Mouse (Mus musculus) frontal cortex, adult 2 months (tissue): ENCODE data around the gene Mrpl24. TPM values are rescaled to one million over a fixed set of nuclear protein-coding genes. Genes with fewer than 3 reads are reported as not detected.
A peak's percentile ranks its signal among the peaks of the same experiment; 100 is the strongest.

Experiments
- DNase-seq, 2 experiments: peaks; one replicate each; pipeline ENCODE4 v3.0.0; 2022; ENCODE audit warnings: low spot score in 1 of 2; ENCODE audit errors: extremely low spot score in 1 of 2
- polyA plus RNA-seq: library from polyadenylated mRNA; depleted of rRNA; stranded (reverse); fragments of >200 nt; gene quantifications from 2 replicates; pipeline ENCODE4 v1.2.3, GENCODE M21; 2012

Mrpl24 gene
- polyA plus RNA-seq, 1 experiment, result 80.0 TPM

DNA sequence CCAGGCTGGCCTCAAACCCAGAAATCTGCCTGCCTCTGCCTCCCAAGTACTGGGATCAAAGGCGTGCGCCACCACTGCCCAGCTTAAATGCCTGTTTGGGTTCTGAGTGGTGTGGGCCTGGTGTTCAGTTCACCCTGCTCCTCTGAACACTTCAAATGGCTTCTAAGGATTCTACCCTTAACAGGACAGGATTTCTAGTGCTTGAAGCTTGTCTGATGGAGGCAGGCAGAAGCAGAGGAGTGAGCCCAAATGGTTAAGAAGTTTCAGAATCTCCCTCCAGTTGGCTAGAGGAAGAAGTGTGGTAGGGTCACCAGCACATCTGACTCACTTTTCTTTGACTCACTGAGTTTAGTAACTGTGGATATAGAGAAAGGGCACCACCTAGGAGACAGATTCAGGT, 9.9 kb upstream of the Mrpl24 start:
- DNase-seq, result no peak

DNA sequence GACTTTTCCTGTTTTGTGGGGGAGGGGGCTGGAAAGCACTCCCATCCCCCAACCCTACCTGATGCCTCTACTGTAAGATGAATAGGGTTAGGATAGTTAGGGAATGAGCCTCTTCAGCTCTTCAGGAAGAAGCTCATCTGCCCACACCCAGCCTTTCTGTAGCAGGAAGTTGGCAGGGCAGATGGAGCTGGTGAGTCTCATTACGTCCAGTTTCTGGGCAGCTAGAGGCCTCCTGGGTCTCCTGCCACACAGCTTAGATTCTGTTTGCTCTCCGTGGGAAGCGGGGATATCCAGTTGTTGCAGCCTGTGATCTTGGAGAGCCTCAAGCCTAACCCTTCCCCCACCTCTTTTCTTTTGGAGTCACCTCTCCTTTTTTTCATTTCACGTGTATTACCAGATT, 9.4 kb upstream of the Mrpl24 start:
- no peak for DNase-seq

DNA sequence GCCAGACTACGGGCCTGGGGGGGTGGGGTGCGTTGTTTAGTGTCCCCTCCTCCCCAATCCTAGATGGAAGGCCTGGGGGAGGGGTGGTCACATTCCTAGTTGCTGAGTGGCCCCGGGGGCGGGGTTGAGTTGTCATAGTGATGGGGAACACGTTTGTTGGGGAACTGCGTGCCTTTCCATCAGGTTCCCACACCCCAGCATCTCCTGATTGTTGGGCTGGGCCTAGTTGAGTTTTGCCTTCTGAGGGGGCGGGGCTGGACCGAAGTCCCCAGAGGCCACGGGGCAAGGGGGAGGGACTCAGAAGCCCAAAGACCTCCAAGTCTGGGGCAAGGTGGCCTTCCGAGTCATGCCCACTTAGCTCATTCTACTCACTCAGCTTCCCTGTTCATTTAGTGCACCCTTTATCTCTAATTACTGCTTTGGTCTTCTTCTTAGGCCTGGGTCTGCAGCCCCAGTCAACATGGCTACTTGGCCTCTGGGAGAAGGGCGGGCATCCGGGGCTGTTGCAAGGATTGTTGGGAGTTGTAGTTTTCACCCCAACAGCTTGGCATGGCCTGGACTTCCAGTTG, 8.6 kb upstream of the Mrpl24 start:
- DNase-seq, result peak in 1 of 2 experiments; percentile 46

DNA sequence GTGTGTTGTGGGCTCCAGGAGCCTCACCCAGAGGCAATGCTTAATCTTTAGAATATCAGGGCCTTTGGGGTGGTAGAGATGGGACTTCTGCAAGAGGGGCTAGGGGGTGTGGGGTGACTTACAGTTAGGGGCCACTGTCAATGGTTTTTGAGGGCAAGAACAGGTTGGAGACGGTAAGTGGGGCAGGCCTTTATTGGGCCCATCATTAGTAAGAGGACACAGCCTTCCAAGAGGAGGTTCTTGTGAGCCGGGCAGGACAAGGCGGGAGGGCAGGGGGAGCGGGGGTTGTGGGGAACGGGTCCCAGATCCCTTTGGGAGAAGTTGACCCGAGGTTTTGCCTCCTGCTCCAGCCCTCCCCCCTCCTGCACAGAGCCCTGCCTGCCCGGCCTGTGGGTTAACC, 5.8 kb upstream of the Mrpl24 start:
- no peak for DNase-seq

DNA sequence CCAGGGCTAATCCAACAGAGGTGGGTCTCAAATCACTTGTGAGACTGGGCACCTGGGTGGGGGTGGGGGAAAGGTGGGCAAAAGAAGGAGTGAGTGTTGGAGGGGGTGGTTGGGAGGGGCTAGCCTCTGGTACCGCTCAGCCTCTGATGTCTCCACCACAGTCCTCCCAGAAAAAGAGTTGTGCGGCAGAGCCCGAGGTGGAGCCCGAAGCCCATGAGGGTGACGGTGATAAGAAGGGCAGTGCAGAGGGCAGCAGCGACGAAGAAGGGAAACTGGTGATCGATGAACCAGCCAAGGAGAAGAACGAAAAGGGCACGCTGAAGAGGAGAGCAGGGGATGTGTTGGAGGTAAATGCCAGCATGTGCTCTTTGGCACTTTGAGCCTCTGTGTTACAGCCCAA, 5.4 kb upstream of the Mrpl24 start:
- no peak for DNase-seq

DNA sequence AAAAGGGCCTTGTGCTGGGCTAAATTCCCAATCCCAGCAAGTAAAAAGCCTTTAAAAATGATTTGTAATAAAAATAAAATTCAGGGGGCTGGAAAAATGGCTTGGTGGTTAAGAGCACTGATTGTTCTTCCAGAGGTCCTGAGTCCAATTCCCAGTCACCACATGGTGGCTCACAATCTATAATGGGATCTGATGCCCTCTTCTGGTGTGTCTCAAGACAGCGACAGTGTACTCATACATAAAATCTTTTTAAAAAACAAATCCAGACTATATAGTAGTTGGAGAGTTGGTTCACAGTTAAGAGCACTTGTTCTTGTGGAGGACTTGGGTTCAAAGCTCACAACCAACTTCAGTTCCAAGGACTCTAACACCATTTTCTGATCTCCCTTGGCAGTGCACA, 2.3 kb upstream of the Mrpl24 start:
- DNase-seq, result no peak

DNA sequence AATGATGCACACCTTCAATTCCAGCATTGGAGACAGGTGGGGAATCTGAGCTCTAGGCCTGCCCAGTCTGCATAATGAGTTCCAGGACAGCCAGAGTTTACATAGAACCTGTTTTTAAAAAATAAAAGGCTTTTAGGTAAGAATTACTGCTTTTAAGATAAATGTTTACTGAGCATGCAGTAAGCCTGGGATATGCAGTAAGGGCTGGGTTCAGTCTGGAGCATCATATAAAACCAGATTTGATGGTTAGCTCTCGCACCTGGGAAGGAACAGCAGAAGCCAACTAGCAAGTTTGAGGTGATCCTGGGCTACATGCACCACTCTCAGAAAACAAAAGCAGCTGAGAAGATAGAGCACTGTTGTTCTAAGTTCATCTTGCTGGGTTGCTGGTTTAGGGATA, 755 bp upstream of the Mrpl24 start:
- no peak for DNase-seq

DNA sequence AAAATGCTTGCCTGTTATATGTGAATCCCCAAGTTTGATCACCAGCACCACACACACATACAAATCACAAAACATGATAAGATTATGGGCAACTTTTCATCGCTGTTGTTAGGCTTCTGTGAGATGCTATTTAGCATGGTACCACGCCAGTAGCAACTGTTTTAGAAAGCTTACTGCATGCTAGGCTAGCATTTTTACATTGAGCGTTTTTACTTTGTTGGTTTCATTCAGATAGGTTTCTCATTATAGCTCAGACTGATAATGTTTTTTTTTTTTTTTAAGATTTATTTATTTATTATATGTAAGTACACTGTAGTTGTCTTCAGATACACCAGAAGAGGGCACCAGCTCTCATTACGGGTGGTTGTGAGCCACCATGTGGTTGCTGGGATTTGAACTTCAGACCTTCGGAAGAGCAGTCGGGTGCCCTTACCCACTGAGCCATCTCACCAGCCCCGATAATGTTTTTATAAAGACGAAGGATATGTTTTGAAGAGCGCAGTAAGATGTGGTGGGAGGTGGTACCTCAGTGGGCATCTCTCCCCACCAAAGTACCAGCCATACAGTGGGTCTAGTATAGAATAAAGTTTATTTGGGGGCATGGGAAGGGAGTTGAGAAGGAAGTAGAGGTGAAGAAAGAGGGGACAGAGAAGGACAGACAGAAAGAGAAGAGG, 1.1 kb downstream of the Mrpl24 start:
- no peak for DNase-seq

DNA sequence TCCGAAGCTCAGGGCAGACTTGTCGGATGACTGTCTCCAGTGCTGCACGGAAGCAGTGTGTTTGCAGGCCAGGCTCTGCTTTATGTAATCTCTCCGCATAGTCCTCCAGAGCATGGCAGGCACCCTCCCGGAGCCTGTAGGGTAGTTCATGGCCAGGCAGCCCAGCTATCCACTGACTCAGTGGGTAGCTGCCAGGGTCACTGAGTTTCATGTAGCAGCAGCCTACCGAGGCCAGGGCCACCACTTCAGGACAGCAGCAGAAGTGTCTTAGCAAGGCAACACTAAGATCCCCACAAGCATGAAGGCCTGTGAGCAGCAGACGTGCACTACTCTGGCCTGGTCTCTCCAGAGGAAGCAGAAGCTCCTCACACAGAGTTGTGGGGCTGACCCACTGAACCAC, 5.7 kb downstream of the Mrpl24 start:
- DNase-seq, result no peak

DNA sequence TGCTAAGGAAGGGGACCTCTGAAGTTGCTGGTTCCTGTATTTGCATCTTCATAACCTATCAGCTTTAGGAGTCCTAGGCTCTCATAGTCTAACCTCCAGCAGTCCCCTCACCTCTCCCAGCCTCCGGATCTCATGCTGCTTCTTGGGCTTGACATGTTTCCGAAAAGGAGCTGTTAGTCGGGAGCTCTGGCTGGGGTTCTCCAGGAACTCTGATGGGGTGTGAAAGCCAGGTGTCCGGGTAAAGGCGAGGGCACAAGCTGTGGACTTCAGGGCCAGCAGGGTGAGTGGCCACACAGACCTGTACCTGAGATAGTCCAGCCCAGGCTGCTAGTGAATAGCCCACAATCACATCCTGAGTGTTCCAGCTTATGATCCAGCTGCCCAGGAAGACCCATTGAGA, 8.1 kb downstream of the Mrpl24 start:
- DNase-seq, result no peak

DNA sequence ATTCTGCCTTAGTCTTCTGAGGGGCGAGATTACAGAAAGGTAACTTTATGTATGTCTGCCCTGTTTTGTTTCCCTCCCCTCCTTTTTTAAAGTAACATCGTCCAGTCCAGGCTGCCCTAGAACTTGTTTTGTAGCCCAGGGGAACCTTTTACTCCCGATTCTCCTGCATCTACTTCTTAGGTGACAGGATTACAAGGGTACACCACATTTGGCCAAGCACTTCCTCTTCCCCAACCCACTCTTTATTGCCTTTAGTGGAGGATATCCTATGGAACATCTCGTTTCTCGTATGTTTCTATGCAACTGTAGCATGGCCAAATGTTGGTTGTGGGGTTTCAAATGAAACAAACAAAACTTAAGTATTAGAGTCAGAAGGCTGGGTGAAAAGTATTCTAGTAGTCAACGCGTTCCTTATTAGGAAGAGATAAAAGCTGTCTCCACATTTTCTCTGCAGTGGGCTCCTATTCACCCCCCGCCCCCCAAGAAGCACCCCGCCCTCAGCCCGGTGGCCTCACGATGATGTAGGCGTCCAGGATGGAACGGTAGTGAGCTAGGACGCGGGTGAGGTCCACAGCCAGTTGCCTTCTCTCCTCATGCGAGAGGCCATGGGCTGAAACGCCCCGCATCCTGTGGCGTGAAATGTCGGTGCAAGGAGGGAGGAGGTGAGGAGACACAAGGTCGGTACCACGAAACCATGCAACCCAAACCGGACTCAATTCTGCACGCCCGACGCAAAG, 10.2 kb downstream of the Mrpl24 start:
- no peak for DNase-seq

DNA sequence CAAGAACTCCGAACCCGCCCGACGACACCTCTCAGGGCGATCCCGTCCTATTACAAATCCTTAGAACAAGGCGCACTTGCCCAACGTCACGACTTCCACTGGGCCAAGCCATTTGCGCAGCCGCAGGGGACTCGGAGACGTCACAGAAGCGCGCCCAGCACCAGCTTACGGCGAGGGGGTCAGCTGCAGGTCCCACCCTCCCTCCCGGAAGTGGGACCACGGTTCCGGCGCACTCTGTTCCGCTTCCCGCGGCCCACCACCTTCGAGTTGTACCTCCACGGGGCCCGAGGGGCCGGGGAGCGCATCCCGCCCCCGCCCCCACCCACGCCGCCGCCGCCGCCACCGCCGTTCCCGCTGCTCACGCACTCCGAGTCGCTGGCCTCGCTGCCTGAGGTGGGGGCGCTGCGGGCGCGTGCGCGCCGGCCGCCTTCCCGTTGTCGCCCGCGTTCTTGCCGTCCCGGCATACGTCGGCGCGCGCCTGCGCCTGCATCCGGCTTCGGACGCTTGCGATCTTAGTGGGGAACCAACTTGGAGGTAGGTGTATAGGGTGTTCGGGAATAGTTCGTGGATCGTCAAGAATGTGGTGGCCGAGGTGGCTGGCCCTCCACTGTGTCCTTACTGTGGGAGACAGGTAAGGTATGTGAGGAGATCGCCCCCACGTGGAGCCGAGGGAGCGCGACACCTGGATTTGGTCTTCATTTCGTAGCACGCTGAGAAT, 10.9 kb downstream of the Mrpl24 start, which contains the start of the genes Isg20l2 and Rrnad1:
Isg20l2 (plus strand) TSS at position 237 of the 718 bp plus-strand sequence.
Rrnad1 (minus strand) TSS at position 640 of the 718 bp plus-strand sequence.
- DNase-seq, result peak; percentile 95 to 99

DNA sequence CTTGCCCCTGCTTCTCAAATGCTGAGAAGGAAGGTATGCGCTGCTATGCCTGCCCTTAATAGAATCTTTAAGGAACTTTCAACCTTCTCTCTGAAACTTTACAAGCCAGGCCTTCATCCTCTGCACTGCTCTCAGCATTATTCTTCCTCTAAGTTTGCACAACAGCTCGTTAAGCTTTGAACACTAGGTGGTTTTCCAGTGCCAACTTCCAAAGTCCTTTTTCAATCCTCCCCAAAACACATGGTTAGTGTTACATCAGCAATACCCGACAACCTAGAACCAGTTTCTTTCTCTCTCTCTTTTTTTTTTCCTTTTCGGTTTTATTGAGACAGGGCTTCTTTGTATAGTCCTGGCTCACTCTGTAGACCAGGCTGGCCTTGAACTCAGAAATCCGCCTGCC, 14.7 kb downstream of the Mrpl24 start:
- no peak for DNase-seq

DNA sequence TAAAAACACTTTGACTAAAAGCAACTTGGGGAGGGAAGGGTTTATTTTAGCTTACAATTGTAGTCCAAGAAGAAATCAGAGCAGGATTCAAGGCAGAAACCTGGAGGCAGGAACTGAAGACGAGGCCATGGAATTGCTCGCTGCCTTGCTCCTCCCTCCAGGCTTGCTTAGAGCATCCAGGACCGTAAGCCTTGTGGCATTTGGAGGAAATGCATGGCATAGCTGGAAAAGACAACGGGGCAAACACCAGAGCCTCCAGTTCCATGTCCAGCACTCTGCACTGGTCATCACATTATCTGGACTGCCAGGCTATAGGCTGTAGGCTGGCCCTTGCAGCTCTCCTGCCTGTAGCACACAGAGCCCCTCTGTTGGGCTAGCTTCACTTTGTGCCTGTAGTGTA, 15.2 kb downstream of the Mrpl24 start:
- DNase-seq, result no peak

DNA sequence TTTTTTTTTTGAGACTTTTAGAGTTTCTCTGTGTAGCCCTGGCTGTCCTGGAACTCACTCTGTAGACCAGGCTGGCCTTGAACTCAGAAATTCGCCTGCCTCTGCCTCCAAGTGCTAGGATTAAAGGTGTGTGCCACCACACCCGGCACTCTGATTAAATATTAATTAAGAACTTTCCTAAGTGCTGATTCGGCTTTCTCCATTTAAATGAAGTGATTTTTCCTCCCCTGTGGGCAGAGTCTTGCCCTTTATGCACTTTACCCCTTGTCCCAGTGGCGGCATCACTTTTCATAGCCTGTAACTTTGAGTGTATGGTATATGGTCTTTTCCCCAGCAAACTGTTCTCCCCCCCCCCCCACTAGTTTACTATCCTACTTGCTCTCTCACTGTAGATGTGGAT, 15.9 kb downstream of the Mrpl24 start:
- DNase-seq, result no peak

DNA sequence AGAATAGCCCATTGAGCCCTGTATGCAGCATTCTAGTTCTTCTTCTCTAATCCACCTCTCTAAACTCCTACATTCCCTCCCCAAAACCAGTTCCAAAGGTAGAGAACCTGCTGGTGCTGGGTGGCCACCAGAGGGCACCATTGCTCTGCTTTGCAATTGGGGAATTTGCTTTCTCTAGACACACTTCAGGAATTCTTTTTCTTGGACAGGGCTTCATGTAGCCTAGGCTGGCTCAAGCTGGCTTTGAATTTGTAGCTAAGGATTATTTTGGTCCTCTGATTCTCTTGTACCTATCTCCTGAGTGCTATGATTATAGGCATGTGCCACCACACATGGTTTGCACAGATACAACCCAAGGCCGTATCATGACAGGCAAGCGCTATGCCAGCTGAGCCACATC, 16.5 kb downstream of the Mrpl24 start:
- DNase-seq, result peak in 1 of 2 experiments; percentile 89

DNA sequence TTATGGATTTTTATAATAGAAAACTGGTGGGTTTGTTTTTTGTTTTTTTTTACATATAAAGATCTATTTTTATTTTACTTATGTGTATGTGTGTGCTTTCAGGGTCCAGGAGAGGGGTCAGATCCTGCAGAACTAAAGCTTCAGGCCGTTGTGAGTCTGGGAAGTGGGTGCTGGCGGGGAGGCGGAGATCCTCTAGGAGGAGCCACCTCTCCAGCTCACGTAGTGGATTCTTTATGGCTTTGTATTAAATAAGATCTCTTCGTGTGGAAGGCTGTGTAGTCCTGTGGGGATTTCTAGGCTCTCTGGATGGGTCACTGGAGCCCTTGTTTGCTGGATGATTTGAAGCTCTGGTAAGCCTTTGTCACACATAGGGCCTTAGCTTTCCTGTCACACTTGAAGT, 21.3 kb downstream of the Mrpl24 start:
- DNase-seq, result no peak

DNA sequence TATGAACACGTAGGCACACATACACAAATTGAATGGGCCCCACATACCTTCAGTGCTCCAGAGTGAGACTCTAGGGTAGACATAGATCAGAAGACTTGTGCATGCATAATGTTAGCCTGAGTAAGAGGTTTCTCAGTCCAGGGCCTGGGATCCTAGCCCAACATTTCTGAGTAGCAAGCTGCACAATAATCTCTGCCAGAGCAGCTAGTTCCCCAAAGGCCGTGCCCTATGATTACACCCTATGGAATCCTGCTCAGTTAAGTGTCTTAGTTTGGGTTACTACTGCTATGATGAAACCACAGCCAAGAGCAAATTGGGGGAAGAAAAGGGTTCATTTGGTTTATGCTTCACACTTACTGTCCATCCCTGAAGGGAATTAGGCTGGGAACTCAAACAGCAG, 23.2 kb downstream of the Mrpl24 start:
- no peak for DNase-seq

DNA sequence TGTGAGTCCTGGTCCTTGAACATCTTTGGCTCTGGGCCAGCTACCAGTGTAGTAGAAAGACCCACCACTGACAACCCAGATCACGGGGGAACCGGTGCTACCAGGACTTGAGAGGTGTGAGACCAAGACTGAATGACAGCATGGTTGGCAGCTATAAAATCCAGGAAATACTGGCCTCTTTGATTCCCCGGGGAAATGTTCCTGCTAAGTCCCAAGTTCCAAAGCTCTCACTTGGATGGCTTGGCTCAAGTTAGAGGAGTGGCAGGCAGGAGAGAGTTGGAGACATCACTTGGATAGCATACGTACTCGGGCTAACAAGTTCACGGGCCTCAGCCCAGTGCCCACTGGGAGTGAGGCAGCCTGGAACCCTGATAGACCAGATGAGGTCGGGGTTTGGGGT, 24.3 kb downstream of the Mrpl24 start:
- DNase-seq, result no peak

DNA sequence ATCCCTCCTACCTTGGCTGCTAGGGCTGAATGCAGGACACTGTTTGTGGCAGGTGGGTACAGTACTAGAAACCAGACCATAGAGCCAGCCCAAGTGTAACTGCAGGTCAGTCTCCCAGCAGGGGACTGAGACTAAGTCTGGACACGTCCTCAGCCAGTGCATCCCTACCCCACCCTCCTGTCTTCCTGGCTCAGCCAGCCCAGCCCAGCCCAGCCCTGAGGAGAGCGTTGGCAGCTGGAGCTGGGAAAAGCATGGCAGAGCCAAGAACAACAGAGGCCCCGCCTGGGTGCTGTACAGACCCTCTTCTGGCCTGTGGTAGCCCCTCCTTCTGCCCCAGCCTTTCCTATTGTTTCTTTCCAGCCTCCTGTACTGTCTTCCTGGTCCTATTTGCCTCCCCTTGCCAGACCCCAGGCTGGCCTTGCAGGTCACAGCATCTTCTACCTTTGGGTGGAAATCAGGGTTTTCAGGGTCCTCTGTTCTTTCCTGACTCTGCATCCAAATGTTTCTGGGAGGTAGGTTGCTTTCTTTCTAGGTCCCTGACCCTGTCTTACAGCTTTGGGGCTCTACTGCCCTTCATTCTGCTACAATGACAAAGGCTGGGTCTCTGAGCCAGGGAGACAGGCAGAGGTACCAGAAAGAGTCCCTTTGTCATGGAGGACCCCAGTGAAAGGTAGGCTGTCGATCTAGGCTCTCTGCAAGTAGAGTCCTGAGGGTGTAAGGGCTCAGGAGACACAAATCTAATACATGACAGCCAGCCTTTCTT, 25.7 kb downstream of the Mrpl24 start:
- no peak for DNase-seq
